Mouse (Mus musculus) testis, adult 10 weeks (tissue): ENCODE results near the gene Raver1. TPM values are rescaled to one million over a fixed set of nuclear protein-coding genes. Genes with fewer than 3 reads are reported as not detected.

Experiments used
- polyA plus RNA-seq: library from polyadenylated mRNA; stranded (reverse); fragments of 350-450 nt; fragmentation: Illumina TruSeq; extraction: RNeasy Lipid Tissue Mini Kit (QIAGEN cat#74804); gene quantifications from one replicate; pipeline ENCODE4 v1.2.3, GENCODE M21; 2014; ENCODE audit warnings: low read depth, low replicate concordance

The Raver1 gene
- 2.4 TPM for polyA plus RNA-seq

DNA sequence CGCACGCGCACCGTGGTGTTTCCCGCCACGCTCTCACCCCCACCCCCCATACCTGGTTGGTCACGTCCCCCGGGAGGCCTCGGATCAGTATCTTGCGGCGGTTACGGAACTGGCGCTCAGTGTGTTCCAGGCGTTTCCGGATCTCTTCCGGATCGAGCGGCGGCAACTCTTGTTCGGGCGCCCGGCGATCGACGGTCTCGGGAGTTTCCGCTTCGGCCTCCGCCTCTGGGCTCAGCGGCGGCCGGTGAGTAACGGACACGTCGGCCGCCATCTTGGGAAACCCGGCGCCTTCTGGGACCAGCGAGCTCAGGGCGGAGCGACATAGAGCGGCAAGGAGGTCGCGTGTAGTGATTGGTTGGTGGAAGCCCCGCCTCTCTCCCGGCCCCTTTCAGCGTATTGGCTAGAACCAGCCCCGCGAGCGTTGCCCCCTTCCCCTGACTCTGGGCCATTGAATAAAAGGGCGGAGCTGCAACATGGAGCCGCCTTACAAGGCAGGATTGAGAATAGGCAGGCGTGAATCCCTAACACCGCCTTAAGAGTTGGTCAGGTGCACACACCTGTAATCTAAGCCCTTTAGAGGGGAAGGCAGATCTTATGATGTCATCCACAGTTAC, at the start of gene Raver1, which contains the start of gene Gm38431:
Gene Raver1 (minus strand): TSS at position 302 of the 614 bp plus-strand sequence.
Gene Gm38431 (minus strand): TSS at position 291 of the 614 bp plus-strand sequence.

GRCm38 (mm10) chr9:21131059-21131956, 39.5 kb upstream of the Raver1 start, which contains the start of gene Tyk2:
TSS of gene Tyk2 (minus strand) at chr9:21131243.

DNA sequence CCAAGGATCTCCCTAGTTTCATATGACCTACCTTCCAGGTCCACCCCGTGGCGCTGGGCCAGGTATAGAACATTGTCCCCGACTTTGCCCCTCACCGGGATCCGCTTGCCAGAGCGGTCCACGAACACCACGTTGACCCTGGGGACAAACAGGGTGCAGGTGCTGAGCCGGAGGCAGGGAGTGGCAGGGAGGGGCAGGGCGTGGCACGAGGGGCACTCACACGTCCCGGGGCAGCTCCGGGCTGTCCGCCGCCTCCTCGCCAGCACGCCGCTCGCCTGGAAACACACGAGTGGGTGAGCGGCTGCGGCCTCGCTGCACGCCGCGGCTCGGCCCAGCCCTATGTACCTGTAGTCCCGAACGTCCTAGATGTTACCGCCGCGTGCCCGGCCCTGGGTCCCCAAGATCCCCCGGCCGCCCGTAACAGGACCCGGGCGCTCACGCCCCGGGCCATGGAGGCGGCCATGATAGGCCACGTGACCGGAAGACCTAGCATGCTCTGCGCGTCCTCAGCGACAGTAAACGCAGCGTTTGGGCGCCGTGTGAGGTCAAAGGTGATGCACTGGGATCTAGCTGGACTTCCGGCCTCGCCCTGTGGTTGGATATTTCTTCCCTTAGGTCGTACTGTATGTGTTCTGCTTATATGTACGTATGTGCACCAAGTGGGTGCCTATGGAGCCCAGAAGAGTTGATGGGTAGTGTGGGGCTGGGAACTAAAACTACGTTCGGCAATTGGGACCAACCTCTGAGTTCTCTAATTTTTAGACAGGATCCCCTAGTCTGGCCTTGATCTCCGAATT, 18.6 kb downstream of the Raver1 start, which contains the start of the genes Gm49373 and Fdx1l:
Gene Gm49373 (minus strand): TSS at position 53 of the 797 bp plus-strand sequence.
Gene Fdx1l (minus strand): TSS at position 571 of the 797 bp plus-strand sequence.

GRCm38 (mm10) chr9:21067006-21067684, 24.7 kb downstream of the Raver1 start, which contains the start of gene Zglp1:
TSS of gene Zglp1 (minus strand) at chr9:21067093.

GRCm38 (mm10) chr9:21031896-21032351, 59.9 kb downstream of the Raver1 start, which contains the start of gene Icam5:
TSS of gene Icam5 (plus strand) at chr9:21032073.

GRCm38 (mm10) chr9:21029291-21030054, 62.3 kb downstream of the Raver1 start, which contains the start of gene Icam4:
TSS of gene Icam4 (plus strand) at chr9:21029373.

Other genes with a start within 250 kb of the Raver1 start
- 0.46 TPM for gene A230050P20Rik, start 223.4 kb downstream of the Raver1 start, polyA plus RNA-seq
- not detected for gene Angptl6, start 212.3 kb downstream of the Raver1 start, polyA plus RNA-seq
- gene Ppan, start 203.8 kb downstream of the Raver1 start, polyA plus RNA-seq = 0.57 TPM
- 91.3 TPM for gene Eif3g, start 193.4 kb downstream of the Raver1 start, polyA plus RNA-seq
- gene Dnmt1, start 132.1 kb downstream of the Raver1 start, polyA plus RNA-seq = 8.4 TPM
- gene S1pr2, start 115.2 kb downstream of the Raver1 start, polyA plus RNA-seq = 0.07 TPM
- 0.25 TPM for gene Mrpl4, start 89.3 kb downstream of the Raver1 start, polyA plus RNA-seq
- gene Icam1, start 76.0 kb downstream of the Raver1 start, polyA plus RNA-seq = 0.84 TPM
- gene Icam4, start 62.6 kb downstream of the Raver1 start, polyA plus RNA-seq = not detected
- gene Icam5, start 59.9 kb downstream of the Raver1 start, polyA plus RNA-seq = not detected
- not detected for gene Zglp1, start 24.9 kb downstream of the Raver1 start, polyA plus RNA-seq
- not detected for gene Gm49373, start 18.9 kb downstream of the Raver1 start, polyA plus RNA-seq
- gene Fdx1l, start 18.4 kb downstream of the Raver1 start, polyA plus RNA-seq = not detected
- 8.2 TPM for gene Gm38431, start within 50 bp of the Raver1 start, polyA plus RNA-seq
- gene Tyk2, start 39.2 kb upstream of the Raver1 start, polyA plus RNA-seq = 2.0 TPM
- gene Cdc37, start 58.0 kb upstream of the Raver1 start, polyA plus RNA-seq = 7.8 TPM
- gene Pde4a, start 73.7 kb upstream of the Raver1 start, polyA plus RNA-seq = 6.8 TPM
- gene Keap1, start 147.4 kb upstream of the Raver1 start, polyA plus RNA-seq = 6.5 TPM
- gene S1pr5, start 156.4 kb upstream of the Raver1 start, polyA plus RNA-seq = not detected
- gene Atg4d, start 173.3 kb upstream of the Raver1 start, polyA plus RNA-seq = 0.36 TPM
- gene Kri1, start 196.0 kb upstream of the Raver1 start, polyA plus RNA-seq = 6.8 TPM
- gene Cdkn2d, start 199.4 kb upstream of the Raver1 start, polyA plus RNA-seq = 23.7 TPM
- gene Ap1m2, start 220.3 kb upstream of the Raver1 start, polyA plus RNA-seq = 0.41 TPM
- 18.0 TPM for gene Slc44a2, start 228.7 kb upstream of the Raver1 start, polyA plus RNA-seq